Mouse (Mus musculus) C2C12 (cell line): ENCODE data around the gene Zfp697. TPM values are rescaled to one million over a fixed set of nuclear protein-coding genes. Genes with fewer than 3 reads are reported as not detected.
"Not testable (repeated sequence)": the region's sequence is repeated elsewhere in the genome, so short reads cannot be mapped to it uniquely, and the experiment has no call there.

Experiments used
- H3K27me3 ChIP-seq: one replicate; pipeline ENCODE4 v1.6.1; 2011; ENCODE audit not compliant: control insufficient read depth, insufficient read depth, insufficient read length
- H3K36me3 ChIP-seq: one replicate; pipeline ENCODE4 v1.6.1; 2011; ENCODE audit not compliant: control insufficient read depth, insufficient read depth
- H3K4me3 ChIP-seq: one replicate; pipeline ENCODE4 v1.5.1; 2011; ENCODE audit warnings: mild to moderate bottlenecking, control low read depth; ENCODE audit not compliant: poor library complexity, insufficient read depth, severe bottlenecking
- H3K79me2 ChIP-seq: one replicate; pipeline ENCODE4 v1.6.1; 2011; ENCODE audit not compliant: control insufficient read depth, insufficient read depth
- H3K79me3 ChIP-seq: one replicate; pipeline ENCODE4 v1.6.1; 2011; ENCODE audit warnings: low read depth, control low read depth
- H3ac ChIP-seq: one replicate; pipeline ENCODE3; 2011; ENCODE audit warnings: low read depth; ENCODE audit not compliant: control insufficient read depth, insufficient read length
- CEBPB ChIP-seq: IDR thresholded peaks from one replicate; pipeline ENCODE4 v1.6.1; 2011; ENCODE audit warnings: low read depth, mild to moderate bottlenecking, control low read depth, moderate library complexity
- CTCF ChIP-seq: IDR thresholded peaks from one replicate; pipeline ENCODE4 v1.5.1; 2011; ENCODE audit not compliant: control insufficient read depth, insufficient read depth, insufficient read length
- FOSL1 ChIP-seq: IDR thresholded peaks from one replicate; pipeline ENCODE4 v1.8.0; 2011; ENCODE audit warnings: mild to moderate bottlenecking, low read length; ENCODE audit not compliant: poor library complexity, insufficient read depth, severe bottlenecking
- MAX ChIP-seq: IDR thresholded peaks from one replicate; pipeline ENCODE4 v1.6.1; 2011; ENCODE audit warnings: mild to moderate bottlenecking, control low read depth
- MYOD1 ChIP-seq: IDR thresholded peaks from one replicate; pipeline ENCODE4 v1.6.1; 2011; ENCODE audit warnings: low read depth; ENCODE audit not compliant: control insufficient read depth, insufficient read length
- MYOG ChIP-seq: IDR thresholded peaks from one replicate; pipeline ENCODE4 v1.6.1; 2011; ENCODE audit not compliant: control insufficient read depth, insufficient read length; ENCODE audit errors: extremely low read depth
- USF1 ChIP-seq: IDR thresholded peaks from one replicate; pipeline ENCODE4 v1.6.1; 2011; ENCODE audit warnings: low read depth, mild to moderate bottlenecking, control low read depth, moderate library complexity
- polyA plus RNA-seq: library from polyadenylated mRNA; unstranded; fragments of >200 nt; fragmentation: generic; extraction: Trizol; gene quantifications from one replicate; pipeline ENCODE4 v1.2.1, GENCODE M21; 2012; ENCODE audit warnings: missing spikeins

The Zfp697 gene
- polyA plus RNA-seq, 1 experiment = 7.5 TPM

DNA sequence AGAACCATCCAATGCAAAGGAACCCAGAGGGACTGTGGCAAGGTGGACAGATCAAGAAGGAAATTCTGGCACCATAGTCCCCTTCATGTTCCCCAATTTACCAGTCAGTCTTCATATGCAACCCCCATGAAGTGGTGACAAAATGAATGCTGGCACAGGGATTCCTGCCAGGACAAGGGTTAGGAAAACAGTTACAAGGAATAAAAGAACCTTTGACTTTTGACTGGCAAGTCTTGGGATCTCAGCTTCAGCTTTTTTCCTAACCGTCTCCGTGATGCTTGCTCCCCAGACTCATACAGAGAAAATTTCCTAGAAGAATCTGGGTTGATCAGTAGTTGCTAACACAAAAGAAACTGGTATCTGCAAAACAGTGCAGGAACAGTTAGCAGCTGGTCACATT lies 351.5 kb downstream of the Zfp697 start:
- no peak overlapping the region for H3ac ChIP-seq
- H3K79me2 ChIP-seq = no peaks in the 10 kb centered on the region
- TF ChIP-seq MYOG = no peak
- no peak for TF ChIP-seq MAX
- no peak for TF ChIP-seq USF1
- no peak for TF ChIP-seq MYOD1
- no peak for TF ChIP-seq CEBPB
- no peak for TF ChIP-seq FOSL1
- H3K36me3 ChIP-seq = no peaks in the 10 kb centered on the region
- H3K27me3 ChIP-seq = no peaks in the 10 kb centered on the region
- H3K4me3 ChIP-seq = no peak overlapping the region
- no peaks in the 10 kb centered on the region for H3K79me3 ChIP-seq

- Histone ChIP-seq H3K4me3 (no peak overlapping the region), H3K79me3 (no peaks in the 10 kb centered on the region), H3ac (no peak overlapping the region), H3K79me2 (no peaks in the 10 kb centered on the region), H3K27me3 (no peaks in the 10 kb centered on the region), H3K36me3 (no peaks in the 10 kb centered on the region)
- TF ChIP-seq CEBPB (no peak), USF1 (no peak), MYOD1 (no peak), CTCF (no peak), MAX (no peak), MYOG (no peak), FOSL1 (no peak)
These were observed 352.1 kb downstream of the Zfp697 start for GRCm38 (mm10) chr3:98734340-98734739.

DNA sequence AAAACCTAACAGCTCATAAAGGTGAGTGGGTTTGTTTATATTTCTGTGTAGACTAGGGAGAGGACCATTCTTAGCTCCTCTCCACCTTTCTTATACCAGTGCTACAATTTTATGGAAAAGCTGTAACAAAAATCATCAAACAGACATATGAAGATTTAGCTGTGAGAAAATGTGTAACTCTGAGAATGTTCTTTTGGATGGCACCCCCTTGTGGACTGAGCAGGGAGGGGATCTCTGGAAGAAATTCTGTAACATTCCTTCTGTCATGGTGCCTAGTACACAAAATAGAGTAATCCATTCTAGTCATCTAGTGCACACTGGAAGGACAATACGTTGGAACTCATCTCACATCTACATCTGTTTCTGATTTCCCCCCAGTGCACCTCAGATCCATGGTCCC lies 358.8 kb downstream of the Zfp697 start:
- H3K27me3 ChIP-seq, H3K79me2 ChIP-seq, H3K79me3 ChIP-seq, H3K36me3 ChIP-seq, H3ac ChIP-seq, H3K4me3 ChIP-seq: not testable (repeated sequence)

DNA sequence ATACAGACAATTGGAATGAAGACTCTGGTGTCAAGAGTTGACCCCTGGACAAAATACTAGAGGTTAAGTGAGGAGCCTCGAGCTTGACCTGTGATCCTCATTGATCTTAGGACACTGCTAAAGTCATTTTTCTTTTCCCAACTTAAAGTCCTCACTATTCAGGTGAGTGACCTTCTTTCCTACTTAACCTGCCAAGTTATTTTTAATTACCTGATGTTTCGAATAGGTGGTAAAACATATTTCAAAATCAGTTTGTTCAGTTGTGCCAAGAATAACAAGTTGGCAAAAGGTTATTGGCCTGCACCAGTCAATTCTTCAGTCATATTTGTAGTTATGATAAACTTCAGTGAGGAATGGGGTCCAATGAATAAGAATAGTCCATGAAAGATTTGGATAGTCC lies 369.9 kb downstream of the Zfp697 start:
- Histone ChIP-seq H3K36me3 (no peaks in the 10 kb centered on the region), H3K79me2 (no peaks in the 10 kb centered on the region), H3K79me3 (no peaks in the 10 kb centered on the region), H3K27me3 (no peaks in the 10 kb centered on the region), H3K4me3 (no peak overlapping the region), H3ac (no peak overlapping the region)
- TF ChIP-seq CEBPB (no peak), FOSL1 (no peak), MYOD1 (no peak), MYOG (no peak), CTCF (no peak), MAX (no peak)

DNA sequence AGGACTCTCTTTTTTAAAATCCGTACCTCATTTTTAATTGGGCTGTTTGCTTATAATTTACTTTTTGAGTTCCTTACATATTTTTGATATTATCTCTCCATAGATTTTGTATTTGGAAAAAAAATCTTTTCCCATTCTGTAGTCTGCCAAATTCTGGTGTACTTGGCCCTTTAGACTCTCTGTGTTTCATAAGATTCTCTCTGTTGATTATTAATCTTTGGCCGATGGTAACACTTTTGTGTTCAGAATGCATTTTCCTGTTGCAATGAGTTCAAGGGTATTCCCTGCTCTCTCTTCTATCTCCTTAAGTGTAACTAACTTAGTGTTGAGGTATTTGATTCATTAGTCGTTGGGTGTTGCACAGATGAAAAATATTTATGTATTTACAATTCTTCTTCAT lies 374.6 kb downstream of the Zfp697 start:
- Histone ChIP-seq H3K79me3 (no peaks in the 10 kb centered on the region), H3ac (no peak overlapping the region), H3K27me3 (no peaks in the 10 kb centered on the region), H3K36me3 (no peaks in the 10 kb centered on the region), H3K4me3 (no peak overlapping the region), H3K79me2 (no peaks in the 10 kb centered on the region)
- TF ChIP-seq MAX (no peak), MYOD1 (no peak), USF1 (no peak), CEBPB (no peak), FOSL1 (no peak), MYOG (no peak), CTCF (no peak)

GRCm38 (mm10) chr3:98764155-98764554 lies 381.9 kb downstream of the Zfp697 start:
- Histone ChIP-seq H3K79me3 (no peaks in the 10 kb centered on the region), H3K79me2 (no peaks in the 10 kb centered on the region), H3K4me3 (no peak overlapping the region), H3K36me3 (no peaks in the 10 kb centered on the region), H3ac (no peak overlapping the region), H3K27me3 (no peaks in the 10 kb centered on the region)
- TF ChIP-seq MYOG = no peak
- no peak for TF ChIP-seq FOSL1
- no peak for TF ChIP-seq MAX
- no peak for TF ChIP-seq MYOD1
- TF ChIP-seq USF1 = no peak
- TF ChIP-seq CTCF = no peak
- TF ChIP-seq CEBPB = no peak

DNA sequence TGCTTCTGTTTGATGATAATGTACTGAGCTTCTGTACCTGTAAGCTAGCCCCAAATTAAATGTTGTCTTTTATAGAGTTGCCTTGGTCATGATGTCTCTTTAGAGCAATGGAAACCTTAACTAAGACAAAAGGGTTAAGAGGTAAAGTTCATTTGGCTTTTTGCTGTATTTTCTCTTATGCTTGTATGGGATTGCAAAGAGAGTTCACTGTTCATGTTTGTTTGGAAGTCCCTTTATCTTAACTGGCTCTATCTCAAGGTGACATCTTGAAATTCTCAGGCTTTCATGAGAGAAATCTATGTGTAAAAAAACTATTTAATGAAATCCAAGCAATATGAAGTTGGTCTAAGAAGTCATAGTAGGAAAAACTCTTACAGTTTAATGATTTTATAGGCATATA lies 398.7 kb downstream of the Zfp697 start:
- H3K79me2 ChIP-seq = no peaks in the 10 kb centered on the region
- no peaks in the 10 kb centered on the region for H3K79me3 ChIP-seq
- H3K4me3 ChIP-seq = no peak overlapping the region
- H3K27me3 ChIP-seq = no peaks in the 10 kb centered on the region
- no peak overlapping the region for H3ac ChIP-seq
- TF ChIP-seq MAX = no peak
- TF ChIP-seq CEBPB = no peak
- TF ChIP-seq USF1 = no peak
- TF ChIP-seq FOSL1 = no peak
- TF ChIP-seq CTCF = no peak
- no peaks in the 10 kb centered on the region for H3K36me3 ChIP-seq
